Mouse (Mus musculus) adrenal gland (tissue): ENCODE measurements around the gene Ppp4c.

ENCODE experiments used
- intact Hi-C: fragments of 180-260 bp; cut with DNase I; formaldehyde crosslinking; loops from one replicate; pipeline ENCODE4 v1.15.1; 2025

Gene Ppp4c

DNA sequence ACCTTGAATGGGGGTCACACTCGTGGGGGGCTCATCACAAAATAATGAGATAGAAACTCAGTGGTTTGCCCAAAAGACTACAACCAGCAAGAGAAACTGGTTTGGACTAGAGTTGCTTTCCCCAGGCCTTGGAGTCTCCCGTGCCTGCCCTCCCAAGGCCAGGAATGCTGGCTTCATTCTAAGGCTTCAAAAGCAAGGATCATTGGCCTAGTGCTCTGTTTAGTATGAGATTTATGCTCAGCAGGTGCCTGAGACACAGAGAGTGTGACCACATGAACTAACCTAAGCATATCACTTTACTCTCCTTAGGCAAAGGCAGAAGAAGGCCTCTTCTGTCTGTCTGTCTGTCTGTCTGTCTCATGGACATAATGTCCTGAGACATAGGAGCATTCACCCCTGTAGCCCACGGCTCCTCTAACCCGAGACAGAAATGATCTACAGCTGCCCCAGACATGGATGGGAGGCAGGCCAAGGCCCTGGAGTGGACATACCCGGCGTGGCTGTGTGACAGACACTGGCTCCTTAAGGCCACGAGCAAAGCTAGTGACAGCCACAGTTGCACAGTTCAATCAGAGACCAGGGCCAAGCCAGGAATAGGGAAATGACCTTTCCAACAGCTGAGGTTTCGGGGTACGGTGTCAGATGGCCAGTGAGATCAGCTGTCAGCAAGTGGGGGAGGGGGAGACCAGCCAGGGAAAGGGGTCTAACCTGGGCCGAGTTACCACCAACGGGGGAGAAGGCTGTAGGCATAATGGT lies 10.0 kb upstream of the Ppp4c start:
- intact Hi-C loops = no loop called here

DNA sequence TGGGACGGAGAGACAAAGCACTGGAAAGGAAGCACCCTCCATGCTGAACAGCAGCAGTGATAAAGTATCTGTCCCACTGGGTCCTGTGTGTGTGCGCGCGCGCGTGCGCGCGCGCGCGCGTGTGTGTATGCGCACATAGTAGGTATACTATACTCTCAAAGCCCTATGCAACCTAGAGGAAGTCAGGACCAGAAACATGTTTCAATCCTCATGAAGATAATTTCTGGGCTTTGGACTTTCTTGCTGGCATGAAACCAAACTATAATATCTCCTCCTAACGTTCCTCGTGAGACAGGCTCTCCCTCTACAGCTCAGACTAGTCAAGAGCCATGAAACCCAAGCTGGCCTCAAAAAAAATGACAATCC lies 8.7 kb upstream of the Ppp4c start:
- intact Hi-C loops = no loop called here

GRCm38 (mm10) chr7:126800269-126801056 lies 8.2 kb upstream of the Ppp4c start:
- intact Hi-C loops = no loop called here

- intact Hi-C loops = loop anchor here (5.0 kb wide), 1 partner anchor 37 kb away; no protein-coding TSS in a partner anchor
These were observed 7.4 kb upstream of the Ppp4c start for GRCm38 (mm10) chr7:126799468-126800268.

GRCm38 (mm10) chr7:126799050-126799467 lies 6.8 kb upstream of the Ppp4c start:
- intact Hi-C loops = loop anchor here (5.0 kb wide), 1 partner anchor 37 kb away; no protein-coding TSS in a partner anchor

DNA sequence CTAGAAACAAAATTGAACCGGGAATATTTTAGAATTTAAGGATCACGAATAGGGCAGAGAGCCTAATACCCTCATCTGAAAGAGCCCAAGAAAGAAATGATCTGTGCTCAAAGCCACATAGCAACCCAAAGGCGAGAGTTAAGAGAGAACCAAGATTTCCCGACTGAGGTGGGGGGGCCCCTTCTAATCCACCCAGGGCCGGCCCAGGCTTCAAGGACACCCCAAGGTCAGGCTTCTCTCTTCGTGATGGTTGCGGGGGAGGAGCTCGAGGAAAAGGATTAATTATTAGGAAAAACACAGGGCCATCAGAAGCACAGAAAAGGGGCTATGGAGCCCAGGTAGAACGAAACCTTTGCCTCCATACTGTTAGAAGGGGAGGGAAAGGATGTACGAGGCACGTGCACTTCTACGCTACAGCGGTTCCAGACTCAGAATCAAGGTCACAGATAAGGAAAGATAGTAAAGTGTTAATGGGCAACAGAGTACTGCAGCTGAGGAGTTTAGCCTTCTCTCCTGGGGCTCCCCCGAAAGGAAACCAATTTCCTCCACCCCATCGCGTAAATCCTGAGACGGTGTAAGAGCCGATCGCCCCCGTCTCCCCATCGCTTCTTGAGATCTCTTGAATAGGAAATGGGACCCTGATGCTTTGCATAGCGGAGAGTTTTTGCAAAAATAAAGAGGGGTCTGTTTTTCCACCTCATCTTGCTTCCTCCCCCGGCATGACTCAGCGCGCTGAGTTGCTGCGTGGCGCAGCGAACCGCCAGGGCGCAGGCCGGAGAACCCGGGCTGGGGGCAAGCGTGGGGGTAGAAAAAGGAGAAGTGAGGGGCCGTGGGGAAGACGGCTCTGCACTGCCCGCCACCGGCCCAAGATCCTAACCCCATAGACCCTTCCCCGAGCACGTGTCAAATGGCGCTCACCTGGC lies 6.1 kb upstream of the Ppp4c start:
- intact Hi-C loops = loop anchor here (5.0 kb wide), 1 partner anchor 36 kb away; no protein-coding TSS in a partner anchor

DNA sequence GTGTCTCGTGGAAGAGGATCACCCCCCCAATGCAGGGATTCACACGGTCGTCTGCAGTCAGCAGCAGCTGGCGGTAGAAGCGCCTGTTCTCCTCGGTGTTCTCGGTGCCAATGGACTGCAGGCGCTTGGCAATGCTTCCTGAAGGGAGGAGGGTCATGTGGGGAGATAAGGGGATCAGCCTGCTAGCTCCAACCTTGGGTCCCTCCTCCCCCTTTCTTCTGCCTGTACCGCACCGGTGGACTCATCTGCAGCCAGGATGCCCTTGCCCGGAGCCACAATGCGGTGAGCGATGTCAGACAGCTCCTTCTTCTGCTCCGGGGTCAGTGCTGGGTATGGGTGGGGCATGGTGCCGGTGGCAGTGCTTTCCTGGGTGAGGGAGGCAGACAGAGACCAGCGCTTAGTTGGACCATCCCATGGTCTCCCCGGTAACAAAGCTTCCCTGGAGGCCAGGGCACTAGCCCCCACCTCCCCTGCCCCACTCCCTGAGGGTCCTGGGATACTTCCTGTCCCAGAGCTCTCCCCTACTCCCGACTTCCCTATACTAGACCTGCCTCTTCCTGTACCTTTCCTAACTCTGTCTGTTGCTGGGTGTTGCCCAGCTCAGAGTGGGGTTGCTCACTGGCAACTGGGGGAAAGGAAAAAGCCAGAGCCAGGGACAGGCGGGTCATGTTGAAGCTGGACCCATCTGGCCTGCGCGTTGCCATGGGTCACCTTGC lies 5.3 kb upstream of the Ppp4c start, which contains the start of gene Fam57b:
Gene Fam57b, plus strand, starts transcription at position 258 of the 716 bp plus-strand sequence.
- intact Hi-C loops = loop anchor here (5.0 kb wide), 1 partner anchor 35 kb away; no protein-coding TSS in a partner anchor

DNA sequence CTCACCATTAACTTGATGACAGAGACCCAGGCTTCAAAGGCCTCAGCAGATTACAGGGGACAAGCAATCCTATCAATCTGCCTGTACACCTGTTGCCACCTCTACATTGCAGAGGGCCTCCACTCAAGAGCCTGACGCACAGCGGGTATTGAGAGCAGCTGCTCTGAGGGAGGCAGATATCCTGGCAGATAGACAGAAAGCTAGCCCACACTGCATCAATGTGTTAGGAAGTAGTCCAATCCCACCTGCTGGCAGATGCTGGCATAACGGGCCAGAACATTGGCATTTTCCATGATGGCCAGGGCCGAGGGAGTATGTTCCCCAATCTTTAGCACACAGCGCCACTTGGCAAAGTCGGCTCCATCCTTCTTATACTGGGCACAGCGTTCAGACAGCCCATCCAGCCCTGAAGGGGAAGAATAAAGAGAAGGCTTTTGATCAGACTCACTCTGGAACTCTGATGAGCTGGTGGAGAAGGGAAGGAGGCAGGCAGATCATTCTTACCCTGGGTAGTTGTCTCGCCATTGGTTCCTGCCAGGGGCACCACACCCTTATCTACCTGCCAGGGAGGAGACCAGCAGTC lies 4.1 kb upstream of the Ppp4c start:
- intact Hi-C loops = loop anchor here (5.0 kb wide), 1 partner anchor 34 kb away; no protein-coding TSS in a partner anchor

DNA sequence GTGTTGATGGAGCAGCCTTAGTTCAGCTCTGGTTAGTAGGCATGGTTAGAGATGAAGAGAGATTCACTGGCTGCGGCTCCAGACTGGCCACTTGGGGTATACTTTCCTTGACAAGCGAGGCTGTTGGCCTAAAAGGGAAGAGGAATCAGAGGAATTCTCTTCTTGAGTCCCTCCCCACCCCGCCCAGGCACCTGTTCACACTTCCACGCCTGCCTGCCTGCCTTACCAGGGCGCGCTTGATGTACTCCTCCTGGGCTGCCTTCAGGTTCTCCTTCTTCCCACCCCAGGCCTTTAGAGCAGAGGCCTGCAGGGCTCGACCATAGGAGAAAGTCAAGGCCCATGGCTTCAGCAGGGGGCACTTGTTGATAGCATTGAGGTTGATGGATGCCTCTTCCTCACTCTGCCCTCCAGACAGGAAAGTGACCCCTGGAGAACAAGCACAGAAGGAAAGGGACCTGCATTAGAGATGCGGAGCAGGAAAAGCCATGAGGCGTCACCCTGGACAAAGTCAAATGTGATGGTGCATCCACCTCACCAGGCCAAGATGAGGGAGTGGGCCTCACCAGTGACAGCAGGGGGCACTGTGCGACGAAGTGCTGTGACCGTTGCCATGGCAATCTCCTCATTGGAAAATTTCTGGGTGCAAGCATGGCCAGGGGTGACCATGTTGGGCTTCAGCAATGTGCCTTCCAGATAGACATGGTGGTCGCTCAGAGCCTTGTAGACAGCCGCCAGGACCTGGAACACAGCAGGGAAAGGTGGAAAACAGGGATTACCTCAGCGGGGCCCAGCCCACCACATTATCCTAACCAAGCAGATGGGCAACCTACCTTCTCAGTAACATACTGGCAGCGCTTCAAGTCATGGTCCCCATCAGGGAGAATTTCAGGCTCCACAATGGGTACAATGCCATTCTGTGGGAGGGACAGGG lies 3.4 kb upstream of the Ppp4c start:
- intact Hi-C loops = loop anchor here (5.0 kb wide), 1 partner anchor 33 kb away; no protein-coding TSS in a partner anchor

GRCm38 (mm10) chr7:126794271-126794605 lies 1.9 kb upstream of the Ppp4c start:
- intact Hi-C loops = no loop called here

DNA sequence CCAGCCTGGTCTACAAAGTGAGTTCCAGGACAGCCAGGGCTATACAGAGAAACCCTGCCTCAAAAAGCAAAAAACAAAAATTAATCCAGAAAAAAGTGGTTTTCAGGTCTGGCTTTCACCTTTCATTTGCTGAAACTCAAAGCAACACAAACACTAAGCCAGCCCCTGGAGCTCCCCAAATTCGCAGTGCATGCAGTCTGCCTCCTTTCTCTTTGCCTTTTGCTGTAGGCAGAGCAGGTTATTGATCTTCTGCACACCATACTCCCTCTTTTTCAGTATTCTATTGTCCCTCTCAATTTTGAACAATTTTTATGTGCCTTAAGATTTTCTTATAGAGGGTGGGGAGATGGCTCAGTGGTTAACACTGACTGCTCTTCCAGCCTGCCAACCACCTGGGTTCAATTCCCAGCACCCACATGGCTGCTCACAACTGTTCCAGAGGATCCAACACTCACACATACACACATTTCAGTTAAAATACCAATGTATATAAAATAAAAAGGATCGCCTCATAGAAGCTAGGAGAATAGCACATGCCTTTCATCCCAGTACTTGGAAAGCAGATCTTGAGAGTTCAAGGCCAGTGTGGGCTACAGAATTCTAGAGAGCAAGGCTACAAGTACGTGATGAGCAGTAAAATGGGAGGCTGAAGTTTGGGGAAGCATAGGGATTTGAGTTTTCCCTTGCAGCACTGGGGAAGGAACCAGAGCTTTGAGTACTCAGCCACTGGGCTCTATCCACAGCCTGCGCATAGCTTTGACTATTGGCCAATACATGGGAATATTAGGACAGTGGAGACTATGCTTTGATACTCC lies 1.4 kb upstream of the Ppp4c start:
- intact Hi-C loops = no loop called here

DNA sequence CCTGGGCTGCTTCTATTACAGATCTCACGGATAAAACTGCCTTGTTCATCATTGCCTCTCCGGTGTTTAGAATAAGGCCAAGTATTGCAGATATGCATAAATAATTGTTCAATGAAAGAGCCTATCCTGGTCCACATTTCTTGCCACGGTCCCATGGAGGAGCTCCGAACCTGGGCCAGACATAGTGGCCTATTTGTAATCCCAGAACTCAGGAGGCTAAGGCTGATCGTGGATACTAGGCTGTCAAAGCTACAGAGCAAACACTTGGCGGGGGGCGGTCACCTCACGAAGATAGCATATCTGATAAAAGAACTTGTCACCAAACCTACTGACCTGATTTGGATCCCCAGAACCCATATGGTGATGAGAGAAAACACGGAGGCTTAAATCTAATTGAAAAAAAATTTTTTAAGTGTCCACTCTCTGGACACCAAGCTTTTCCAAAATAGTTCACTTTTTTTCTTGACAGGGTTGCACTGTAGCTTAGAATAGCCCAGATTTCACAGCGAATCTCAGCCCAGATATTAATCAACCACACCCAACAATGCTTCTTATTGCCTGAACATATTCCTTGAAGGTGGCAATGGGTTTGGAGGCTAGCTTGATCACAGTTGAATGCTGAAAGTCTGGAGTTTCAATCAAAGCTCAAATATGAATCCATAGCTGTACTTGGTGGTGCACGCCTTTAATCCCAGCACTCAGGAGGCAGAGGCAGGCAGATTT lies 586 bp upstream of the Ppp4c start:
- intact Hi-C loops = no loop called here

DNA sequence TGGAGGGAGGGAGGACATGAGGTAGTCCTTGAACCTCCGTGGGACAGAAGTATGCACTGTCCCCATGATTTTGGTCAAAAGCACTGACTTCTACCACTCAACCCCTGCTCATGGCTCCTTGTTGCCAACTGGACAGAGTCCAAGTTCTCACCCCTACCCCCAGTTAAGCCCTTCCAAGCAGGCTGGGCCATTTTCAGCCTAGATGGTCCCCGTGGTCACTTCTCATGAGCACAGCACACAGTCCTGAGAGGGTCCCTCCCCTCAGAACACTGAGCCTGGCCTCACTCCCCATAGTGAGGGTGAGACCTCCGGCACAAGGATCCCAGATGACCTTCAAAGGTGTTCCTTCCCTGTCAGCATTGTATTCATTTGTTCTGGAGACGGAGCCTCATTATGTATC lies 3.2 kb downstream of the Ppp4c start:
- intact Hi-C loops = no loop called here

DNA sequence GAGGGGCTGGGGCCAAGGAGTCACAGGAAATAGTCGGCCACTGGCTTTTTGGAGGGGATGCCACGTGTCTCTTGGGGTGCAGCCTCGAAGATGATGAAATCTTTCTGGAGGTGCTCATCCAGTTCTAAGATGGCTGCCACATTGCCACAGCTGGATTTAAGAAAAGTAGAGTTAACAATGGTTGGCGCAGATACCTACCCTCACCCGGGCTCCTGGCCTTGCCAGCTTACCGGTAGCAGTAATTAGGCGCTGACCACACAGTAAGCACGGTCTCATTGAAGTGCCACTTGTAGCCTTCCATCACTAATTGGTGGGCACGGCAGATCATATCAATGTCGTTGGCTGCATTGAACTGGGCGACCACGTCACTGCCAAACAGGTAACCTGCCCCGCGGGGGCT lies 6.2 kb downstream of the Ppp4c start:
- intact Hi-C loops = no loop called here

DNA sequence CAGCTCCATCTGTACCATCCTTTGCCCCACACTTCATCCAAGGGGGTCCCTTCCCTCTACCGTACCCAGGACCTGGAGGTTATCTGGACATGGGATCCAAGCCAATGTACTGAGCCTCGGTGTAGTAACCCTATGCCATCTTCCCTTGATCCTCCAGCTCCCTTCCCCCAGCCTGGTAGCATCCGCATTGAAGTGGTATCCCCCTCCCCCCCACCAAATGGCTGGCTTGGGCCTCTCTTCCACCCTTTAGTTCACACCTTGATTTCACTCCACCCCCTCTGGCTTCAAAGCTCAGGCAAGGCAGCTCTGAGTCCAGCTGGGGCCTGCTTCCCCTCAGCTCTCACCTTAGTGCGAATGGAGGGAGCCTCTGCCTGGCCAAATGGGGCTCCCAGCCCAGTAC lies 7.2 kb downstream of the Ppp4c start:
- intact Hi-C loops = no loop called here

DNA sequence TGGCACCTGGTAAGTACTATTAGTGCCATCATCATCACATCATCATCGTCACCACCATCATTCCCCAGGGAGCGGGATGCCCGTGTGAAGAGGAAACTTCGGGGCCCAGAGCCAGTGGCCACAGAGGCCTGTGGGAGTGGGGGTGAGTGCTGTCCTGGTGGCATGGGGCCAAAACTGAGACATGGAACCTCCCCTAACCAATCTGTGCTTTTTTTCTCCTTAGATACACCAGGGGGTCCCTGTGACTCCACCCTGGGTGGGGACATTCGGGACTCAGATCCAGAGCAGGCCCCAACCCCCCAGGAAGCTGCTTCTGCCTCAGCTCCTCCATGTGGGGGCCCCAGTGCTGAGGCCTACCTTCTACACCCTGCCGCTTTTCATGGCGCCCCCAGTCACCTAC lies 7.8 kb downstream of the Ppp4c start:
- intact Hi-C loops = no loop called here

GRCm38 (mm10) chr7:126782693-126783092 lies 9.6 kb downstream of the Ppp4c start:
- intact Hi-C loops = no loop called here
